Mouse (Mus musculus) megakaryocyte, embryonic 14.5 days (primary cell): ENCODE data around the gene Krt222. TPM values are rescaled to one million over a fixed set of nuclear protein-coding genes. Genes with fewer than 3 reads are reported as not detected.
"Not testable (repeated sequence)": the region's sequence is repeated elsewhere in the genome, so short reads cannot be mapped to it uniquely, and the experiment has no call there.

Experiments
- H3K27me3 ChIP-seq: replicated peaks from 2 replicates; pipeline ENCODE3; 2012; ENCODE audit warnings: inconsistent platforms
- H3K36me3 ChIP-seq: replicated peaks from 2 replicates; pipeline ENCODE3; 2012; ENCODE audit warnings: low read length, inconsistent platforms, mixed read lengths
- H3K4me1 ChIP-seq: 2 replicates; pipeline ENCODE4 v1.6.1; 2012; ENCODE audit warnings: inconsistent platforms
- H3K4me3 ChIP-seq: replicated peaks from 2 replicates; pipeline ENCODE3; 2012; ENCODE audit warnings: moderate library complexity, mild to moderate bottlenecking, inconsistent platforms
- H3K9me3 ChIP-seq: 2 replicates; pipeline ENCODE4 v1.6.1; 2012; ENCODE audit warnings: inconsistent platforms
- FLI1 ChIP-seq: IDR thresholded peaks from 2 replicates; pipeline ENCODE4 v1.6.1; 2012; ENCODE audit warnings: low read length, inconsistent platforms, mixed read lengths
- GATA1 ChIP-seq: IDR thresholded peaks from 3 replicates; pipeline ENCODE4 v1.6.1; 2012; ENCODE audit warnings: mixed read lengths, low read length, inconsistent platforms, borderline replicate concordance
- polyA plus RNA-seq: library from polyadenylated mRNA; stranded (reverse); fragments of >175 nt; gene quantifications from 2 replicates; pipeline ENCODE4 v1.2.3, GENCODE M21; 2012; ENCODE audit warnings: low replicate concordance; ENCODE audit not compliant: insufficient read depth

Gene Krt222
- polyA plus RNA-seq, 1 experiment, result not detected

GRCm38 (mm10) chr11:99269192-99269591 is 25.3 kb upstream of the Krt222 start:
- TF ChIP-seq GATA1 (no peak), FLI1 (no peak)
- Histone ChIP-seq H3K27me3 (peaks cover 27% of the 10 kb centered on the region), H3K36me3 (no peaks in the 10 kb centered on the region), H3K4me3 (no peak overlapping the region), H3K9me3 (no peaks in the 10 kb centered on the region), H3K4me1 (no peaks in the 10 kb centered on the region)

GRCm38 (mm10) chr11:99265796-99266195 is 21.9 kb upstream of the Krt222 start:
- H3K4me1 ChIP-seq, result no peaks in the 10 kb centered on the region
- no peaks in the 10 kb centered on the region for H3K36me3 ChIP-seq
- H3K27me3 ChIP-seq, result peaks cover 26% of the 10 kb centered on the region
- no peak overlapping the region for H3K4me3 ChIP-seq
- TF ChIP-seq GATA1 (no peak), FLI1 (no peak)
- no peaks in the 10 kb centered on the region for H3K9me3 ChIP-seq

- H3K4me1 ChIP-seq, result no peaks in the 10 kb centered on the region
- H3K36me3 ChIP-seq, result no peaks in the 10 kb centered on the region
- H3K9me3 ChIP-seq, result no peaks in the 10 kb centered on the region
- no peak for TF ChIP-seq GATA1
- TF ChIP-seq FLI1, result no peak
- peaks cover 26% of the 10 kb centered on the region for H3K27me3 ChIP-seq
- no peak overlapping the region for H3K4me3 ChIP-seq
Measured at GRCm38 (mm10) chr11:99265220-99265619, 21.3 kb upstream of the Krt222 start.

- no peak for TF ChIP-seq FLI1
- TF ChIP-seq GATA1, result no peak
- H3K36me3 ChIP-seq, result no peaks in the 10 kb centered on the region
- H3K27me3 ChIP-seq, result peaks cover 6% of the 10 kb centered on the region
- no peaks in the 10 kb centered on the region for H3K4me1 ChIP-seq
- no peaks in the 10 kb centered on the region; the same call in 1 of the 2 replicates for H3K9me3 ChIP-seq
- no peak overlapping the region for H3K4me3 ChIP-seq
Measured at GRCm38 (mm10) chr11:99256213-99256612, 12.3 kb upstream of the Krt222 start.

GRCm38 (mm10) chr11:99255316-99255715 is 11.4 kb upstream of the Krt222 start:
- no peak for TF ChIP-seq GATA1
- TF ChIP-seq FLI1, result no peak

GRCm38 (mm10) chr11:99253893-99254292 is 10.0 kb upstream of the Krt222 start:
- Histone ChIP-seq H3K36me3 (no peaks in the 10 kb centered on the region), H3K9me3 (no peaks in the 10 kb centered on the region; the same call in 1 of the 2 replicates), H3K27me3 (peaks cover 8% of the 10 kb centered on the region), H3K4me3 (no peak overlapping the region), H3K4me1 (no peaks in the 10 kb centered on the region)
- TF ChIP-seq FLI1, result no peak
- no peak for TF ChIP-seq GATA1

More at GRCm38 (mm10) chr11:99255316-99255715, 11.4 kb upstream of the Krt222 start:
- H3K4me3 ChIP-seq, result no peak overlapping the region
- H3K9me3 ChIP-seq, result no peaks in the 10 kb centered on the region; the same call in 1 of the 2 replicates
- H3K27me3 ChIP-seq, result peaks cover 6% of the 10 kb centered on the region
- H3K36me3 ChIP-seq, result no peaks in the 10 kb centered on the region
- H3K4me1 ChIP-seq, result no peaks in the 10 kb centered on the region

- Histone ChIP-seq H3K4me1 (no peaks in the 10 kb centered on the region), H3K27me3 (peaks cover 4% of the 10 kb centered on the region)
- TF ChIP-seq FLI1 (no peak), GATA1 (no peak)
Measured at GRCm38 (mm10) chr11:99252671-99253070, 8.8 kb upstream of the Krt222 start.

GRCm38 (mm10) chr11:99250666-99251065 is 6.8 kb upstream of the Krt222 start:
- H3K36me3 ChIP-seq, result no peaks in the 10 kb centered on the region
- peaks cover 6% of the 10 kb centered on the region for H3K27me3 ChIP-seq
- H3K4me3 ChIP-seq, result no peak overlapping the region
- no peaks in the 10 kb centered on the region for H3K4me1 ChIP-seq
- no peak for TF ChIP-seq FLI1
- no peak for TF ChIP-seq GATA1
- no peaks in the 10 kb centered on the region for H3K9me3 ChIP-seq

More at GRCm38 (mm10) chr11:99252671-99253070, 8.8 kb upstream of the Krt222 start:
- H3K4me3 ChIP-seq, result no peak overlapping the region
- no peaks in the 10 kb centered on the region for H3K36me3 ChIP-seq
- no peaks in the 10 kb centered on the region; the same call in 1 of the 2 replicates for H3K9me3 ChIP-seq

GRCm38 (mm10) chr11:99250241-99250640 is 6.4 kb upstream of the Krt222 start:
- no peak for TF ChIP-seq FLI1
- Histone ChIP-seq H3K27me3 (peaks cover 7% of the 10 kb centered on the region), H3K9me3 (no peaks in the 10 kb centered on the region), H3K4me1 (no peaks in the 10 kb centered on the region), H3K4me3 (no peak overlapping the region), H3K36me3 (no peaks in the 10 kb centered on the region)

GRCm38 (mm10) chr11:99249115-99249514 is 5.2 kb upstream of the Krt222 start:
- Histone ChIP-seq H3K4me3 (no peak overlapping the region), H3K27me3 (peaks cover 7% of the 10 kb centered on the region), H3K36me3 (no peaks in the 10 kb centered on the region), H3K4me1 (peaks cover 2% of the 10 kb centered on the region), H3K9me3 (no peaks in the 10 kb centered on the region)
- TF ChIP-seq FLI1, result no peak
- no peak for TF ChIP-seq GATA1

GRCm38 (mm10) chr11:99247916-99248315 is 4.0 kb upstream of the Krt222 start:
- no peaks in the 10 kb centered on the region for H3K36me3 ChIP-seq
- no peaks in the 10 kb centered on the region for H3K9me3 ChIP-seq
- H3K4me1 ChIP-seq, result peaks cover 9% of the 10 kb centered on the region
- H3K4me3 ChIP-seq, result no peak overlapping the region
- H3K27me3 ChIP-seq, result peaks cover 12% of the 10 kb centered on the region
- TF ChIP-seq FLI1 (no peak), GATA1 (no peak)

- not testable (repeated sequence) for H3K4me1 ChIP-seq, H3K36me3 ChIP-seq, H3K4me3 ChIP-seq, H3K9me3 ChIP-seq
- H3K27me3 ChIP-seq, result peaks cover 14% of the 10 kb centered on the region
Measured at GRCm38 (mm10) chr11:99244519-99244918, 634 bp upstream of the Krt222 start.
